Mouse (Mus musculus) frontal cortex, adult 2 months (tissue): ENCODE results near the gene Mageh1. TPM values are rescaled to one million over a fixed set of nuclear protein-coding genes. Genes with fewer than 3 reads are reported as not detected.
"Not testable (repeated sequence)": the region's sequence is repeated elsewhere in the genome, so short reads cannot be mapped to it uniquely, and the experiment has no call there.

Experiments used
- DNase-seq, 2 experiments: peaks; one replicate each; pipeline ENCODE4 v3.0.0; 2022; ENCODE audit warnings: low spot score in 1 of 2; ENCODE audit errors: extremely low spot score in 1 of 2
- polyA plus RNA-seq: library from polyadenylated mRNA; depleted of rRNA; stranded (reverse); fragments of >200 nt; gene quantifications from 2 replicates; pipeline ENCODE4 v1.2.3, GENCODE M21; 2012; rRNA removed

Gene Mageh1
- polyA plus RNA-seq, result 51.4 and 60.0 TPM in 2 replicates

GRCm38 (mm10) chrX:153037087-153037971 is at the start of gene Mageh1:
Gene Mageh1 (minus strand): TSS chrX:153037575.
- peak; percentile 63 to 85 for DNase-seq

- not testable (repeated sequence) for DNase-seq
These were observed 783 bp upstream of the Mageh1 start for GRCm38 (mm10) chrX:153037972-153038744.

DNA sequence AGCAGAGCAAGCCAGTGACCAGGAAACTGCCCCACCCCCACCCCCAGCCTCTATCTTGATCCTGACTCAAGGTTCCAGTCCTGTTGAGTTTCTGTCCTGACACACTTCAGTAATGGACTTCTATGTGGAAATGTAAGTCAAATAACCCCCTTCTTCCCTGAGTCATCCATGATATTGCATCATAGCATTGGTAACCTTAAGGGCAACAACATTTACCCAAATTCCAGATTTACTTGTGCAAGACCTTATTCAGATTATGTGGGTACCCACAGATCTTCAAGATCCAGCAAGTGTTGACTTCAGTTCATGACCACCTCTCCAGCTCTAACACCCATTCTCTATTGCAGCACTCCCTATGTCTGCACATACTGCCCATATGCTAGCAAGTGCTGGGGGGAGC is 5.8 kb downstream of the Mageh1 start:
- not testable (repeated sequence) for DNase-seq

GRCm38 (mm10) chrX:153025709-153026108 is 11.7 kb downstream of the Mageh1 start:
- DNase-seq, result not testable (repeated sequence)

DNA sequence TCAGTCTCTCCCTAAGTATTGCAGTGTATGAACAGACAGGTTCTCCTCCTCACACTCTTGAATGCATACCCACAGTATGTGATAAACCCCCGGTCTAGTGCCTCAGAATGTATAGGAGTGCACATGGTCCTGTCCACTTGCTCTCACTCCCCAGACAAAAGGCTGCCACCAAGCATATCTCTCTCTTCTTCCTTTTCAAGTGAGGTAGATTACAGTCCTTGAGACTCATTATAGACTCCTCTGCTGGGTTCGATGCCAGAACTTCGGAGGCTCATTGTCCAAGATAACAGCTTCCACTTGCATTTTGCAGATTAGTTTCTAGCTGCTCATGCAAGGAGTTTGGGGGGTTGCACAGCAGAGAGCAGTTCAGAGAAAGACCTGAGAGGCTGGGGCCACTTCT is 12.1 kb downstream of the Mageh1 start:
- DNase-seq, result not testable (repeated sequence)

GRCm38 (mm10) chrX:153007685-153008047 is 29.7 kb downstream of the Mageh1 start:
- no peak for DNase-seq

GRCm38 (mm10) chrX:153007021-153007684 is 30.2 kb downstream of the Mageh1 start:
- no peak for DNase-seq

DNA sequence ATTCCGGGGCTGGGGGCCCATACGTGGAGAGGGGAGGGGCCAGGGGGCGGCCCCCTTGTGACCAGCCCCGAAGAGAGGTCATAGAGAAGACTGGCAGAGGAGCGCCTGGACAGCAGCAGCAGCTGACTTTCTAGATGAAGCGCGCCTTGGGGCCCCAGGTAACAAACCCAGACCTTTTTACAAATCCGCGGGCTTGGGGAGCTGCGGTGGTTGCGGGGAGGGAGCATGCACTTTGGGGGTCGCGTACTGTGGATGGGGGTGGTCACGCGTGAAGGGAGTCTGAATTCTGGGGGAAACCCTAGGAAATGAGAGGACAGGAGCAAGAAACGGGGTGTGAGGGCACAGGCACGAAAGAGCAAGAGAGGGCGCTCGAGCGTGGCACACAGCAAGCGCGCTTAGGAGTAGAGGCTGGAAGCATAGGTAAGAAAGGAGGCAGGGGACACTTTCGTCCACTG is 31.0 kb downstream of the Mageh1 start, which contains the start of gene Usp51:
Gene Usp51 (plus strand): TSS at position 83 of the 455 bp plus-strand sequence.
- DNase-seq, result peak; percentile 13 to 61

- DNase-seq, result not testable (repeated sequence)
These were observed 41.3 kb downstream of the Mageh1 start for GRCm38 (mm10) chrX:152996105-152996504.

- not testable (repeated sequence) for DNase-seq
These were observed 47.5 kb downstream of the Mageh1 start for GRCm38 (mm10) chrX:152989852-152990251.

Other genes starting within 250 kb of the Mageh1 start
- 1.1 and 1.7 TPM in 2 replicates for gene Usp51, start 31.1 kb downstream of the Mageh1 start, polyA plus RNA-seq
- gene Foxr2, start 81.2 kb upstream of the Mageh1 start, polyA plus RNA-seq, result 1.2 and 1.7 TPM in 2 replicates
- 66.6 and 76.5 TPM in 2 replicates for gene Rragb, start 102.4 kb upstream of the Mageh1 start, polyA plus RNA-seq
- 1.8 and 2.2 TPM in 2 replicates for gene Klf8, start 199.9 kb upstream of the Mageh1 start, polyA plus RNA-seq